Mouse (Mus musculus) thymus, adult 2 months (tissue): ENCODE measurements around the gene Pusl1. TPM values are rescaled to one million over a fixed set of nuclear protein-coding genes. Genes with fewer than 3 reads are reported as not detected.

ENCODE experiments used
- DNase-seq: peaks from one replicate; pipeline ENCODE4 v3.0.0; 2021
- H3K27ac ChIP-seq: fragments of 200-500 bp; 2 replicates; pipeline ENCODE4 v1.5.1; 2012; ENCODE audit warnings: low read length, control low read depth; ENCODE audit not compliant: control insufficient read depth, insufficient read depth
- H3K27me3 ChIP-seq: fragments of 200-500 bp; 2 replicates; pipeline ENCODE4 v1.6.1; 2012; ENCODE audit warnings: mild to moderate bottlenecking, low read length, moderate library complexity, mixed read lengths; ENCODE audit not compliant: control insufficient read depth, insufficient read depth
- H3K36me3 ChIP-seq: fragments of 200-500 bp; 2 replicates; pipeline ENCODE4 v1.6.1; 2012; ENCODE audit warnings: mild to moderate bottlenecking, low read length, moderate library complexity; ENCODE audit not compliant: control insufficient read depth, insufficient read depth
- H3K4me1 ChIP-seq: fragments of 200-500 bp; replicated peaks from 2 replicates; pipeline ENCODE4 v1.6.1; 2012; ENCODE audit warnings: low read length; ENCODE audit not compliant: control insufficient read depth, insufficient read depth
- H3K4me3 ChIP-seq: fragments of 200-500 bp; 2 replicates; pipeline ENCODE4 v1.5.1; 2012; ENCODE audit warnings: mild to moderate bottlenecking, low read length, control low read depth, moderate library complexity; ENCODE audit not compliant: control insufficient read depth, insufficient read depth
- CTCF ChIP-seq: fragments of 200-500 bp; IDR thresholded peaks from 2 replicates; pipeline ENCODE4 v1.5.1; 2012; ENCODE audit warnings: mild to moderate bottlenecking, control low read depth, low read length, moderate library complexity, borderline replicate concordance; ENCODE audit not compliant: control insufficient read depth, poor library complexity, insufficient read depth; ENCODE audit errors: extremely low read depth
- POLR2A ChIP-seq: fragments of 200-500 bp; IDR thresholded peaks from 2 replicates; pipeline ENCODE4 v1.6.1; 2012; ENCODE audit warnings: mild to moderate bottlenecking, low read length, control low read depth, moderate library complexity; ENCODE audit not compliant: control insufficient read depth, poor library complexity, insufficient read depth; ENCODE audit errors: extremely low read depth
- WGBS: fragments of 180-500 bp; shearing (Covaris S2); methylation state at CpG from one replicate; pipeline ENCODE4 v1.1.7; 2018; 5-methylcytosine and 5-hydroxymethylcytosine counted together
- polyA plus RNA-seq: library from polyadenylated mRNA; depleted of rRNA; stranded (reverse); fragments of >200 nt; gene quantifications from 2 replicates; pipeline ENCODE4 v1.2.3, GENCODE M21; 2012

Gene Pusl1
- polyA plus RNA-seq, 1 experiment: 91.1 TPM

GRCm38 (mm10) chr4:155904318-155905102, 12.9 kb upstream of the Pusl1 start:
- Histone ChIP-seq H3K36me3 (peaks cover 25% of the 10 kb centered on the region), H3K4me1 (no peaks in the 10 kb centered on the region), H3K27ac (no peak overlapping the region), H3K4me3 (no peak overlapping the region), H3K27me3 (no peaks in the 10 kb centered on the region)
- WGBS: 95% methylated on average over 13 of the region's 13 CpGs
- no peak for TF ChIP-seq CTCF
- no peak for TF ChIP-seq POLR2A
- no peak for DNase-seq

GRCm38 (mm10) chr4:155903246-155903645, 11.7 kb upstream of the Pusl1 start:
- WGBS: 98% methylated on average over 13 of the region's 13 CpGs
- TF ChIP-seq CTCF (no peak), POLR2A (no peak)
- Histone ChIP-seq H3K36me3 (peaks cover 34% of the 10 kb centered on the region), H3K4me1 (no peaks in the 10 kb centered on the region), H3K27ac (no peak overlapping the region), H3K4me3 (no peak overlapping the region), H3K27me3 (no peaks in the 10 kb centered on the region)
- no peak for DNase-seq

GRCm38 (mm10) chr4:155901205-155901604, 9.6 kb upstream of the Pusl1 start:
- Histone ChIP-seq H3K4me3 (no peak overlapping the region), H3K36me3 (peaks cover 34% of the 10 kb centered on the region), H3K27me3 (no peaks in the 10 kb centered on the region), H3K27ac (no peak overlapping the region), H3K4me1 (no peaks in the 10 kb centered on the region)
- DNase-seq: no peak
- WGBS: 87% methylated on average over 3 of the region's 3 CpGs
- TF ChIP-seq POLR2A: no peak
- no peak for TF ChIP-seq CTCF

- WGBS: 98% methylated on average over 7 of the region's 7 CpGs
- no peak for DNase-seq
- Histone ChIP-seq H3K4me3 (no peak overlapping the region), H3K27ac (no peak overlapping the region), H3K27me3 (no peaks in the 10 kb centered on the region), H3K36me3 (peaks cover 34% of the 10 kb centered on the region), H3K4me1 (peaks cover 6% of the 10 kb centered on the region)
- TF ChIP-seq CTCF (no peak), POLR2A (no peak)
These were observed 7.8 kb upstream of the Pusl1 start for GRCm38 (mm10) chr4:155899355-155899754.

GRCm38 (mm10) chr4:155898318-155898717, 6.7 kb upstream of the Pusl1 start:
- peaks cover 16% of the 10 kb centered on the region for H3K4me1 ChIP-seq
- H3K36me3 ChIP-seq: peaks cover 34% of the 10 kb centered on the region
- no peaks in the 10 kb centered on the region for H3K27me3 ChIP-seq
- no peak for DNase-seq
- H3K27ac ChIP-seq: no peak overlapping the region
- no peak overlapping the region for H3K4me3 ChIP-seq
- WGBS: 100% methylated on average over 2 of the region's 2 CpGs
- TF ChIP-seq POLR2A: no peak
- TF ChIP-seq CTCF: no peak

- TF ChIP-seq CTCF (no peak), POLR2A (no peak)
- H3K27me3 ChIP-seq: no peaks in the 10 kb centered on the region
- no peak overlapping the region for H3K27ac ChIP-seq
- 99% methylated on average over 12 of the region's 12 CpGs for WGBS
- H3K36me3 ChIP-seq: peaks cover 26% of the 10 kb centered on the region
- no peak overlapping the region for H3K4me3 ChIP-seq
- no peak for DNase-seq
- H3K4me1 ChIP-seq: peaks cover 24% of the 10 kb centered on the region
These were observed 4.9 kb upstream of the Pusl1 start for GRCm38 (mm10) chr4:155896461-155896860.
